Mouse (Mus musculus) kidney, adult 2 months (tissue): ENCODE measurements at regions not wholly inside any gene's neighbourhood (a gene's known extent, or its start where the extent isn't known, plus 50 kb on each side); places are given as distances from the start of the nearest gene placed in this dataset.

Source experiments
- CTCF ChIP-seq: fragments of 200-500 bp; conservative IDR thresholded peaks from 2 replicates; pipeline ENCODE4 v1.5.1; 2011; ENCODE audit warnings: low read depth, mild to moderate bottlenecking, control low read depth, low read length, moderate library complexity, mixed read lengths; ENCODE audit not compliant: insufficient read depth, insufficient read length
- POLR2A ChIP-seq: fragments of 200-500 bp; IDR thresholded peaks from one replicate; pipeline ENCODE4 v1.6.1; 2011; ENCODE audit warnings: low read depth, low read length, control low read depth

- TF ChIP-seq POLR2A (no peak), CTCF (no peak)
These were observed 298.0 kb upstream of the Ppfia2 start for GRCm38 (mm10) chr10:106172131-106172530.
